Mouse (Mus musculus): ENCODE data around the gene Slc6a1.

Slc6a1 gene

GRCm38 (mm10) chr6:114347831-114348754, 65.7 kb downstream of the Slc6a1 start:
- intact Hi-C loops (cut with DNase I) = loop anchor here (5.0 kb wide), 2 partner anchors 49 to 349 kb away; partner anchors contain the start of gene Hrh1

GRCm38 (mm10) chr6:114354635-114355034, 72.2 kb downstream of the Slc6a1 start:
- intact Hi-C loops (cut with DNase I) = no loop called here

- intact Hi-C loops (cut with DNase I) = no loop called here
These were observed 75.7 kb downstream of the Slc6a1 start for GRCm38 (mm10) chr6:114358171-114358570.

GRCm38 (mm10) chr6:114362355-114362754, 79.9 kb downstream of the Slc6a1 start:
- intact Hi-C loops (cut with DNase I) = no loop called here

DNA sequence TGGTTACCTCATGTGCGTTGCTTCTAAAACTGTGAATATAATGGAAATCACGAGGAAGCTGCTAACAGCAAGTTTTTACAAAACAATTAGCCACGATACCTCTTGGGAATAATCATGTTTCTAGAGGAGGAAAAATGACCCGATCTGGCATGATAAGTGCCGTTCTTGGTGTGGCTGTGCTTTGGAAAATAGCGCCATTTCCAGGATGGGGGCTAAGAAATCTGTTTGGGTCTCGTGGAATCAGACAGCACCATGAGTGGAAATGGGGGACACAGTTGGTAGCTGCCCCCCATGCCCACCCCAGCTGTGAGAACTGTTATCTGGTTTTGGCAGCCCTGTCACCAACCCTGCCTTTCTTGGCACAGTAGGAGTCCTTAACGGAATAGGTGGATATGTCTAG, 81.3 kb downstream of the Slc6a1 start:
- intact Hi-C loops (cut with DNase I) = no loop called here

DNA sequence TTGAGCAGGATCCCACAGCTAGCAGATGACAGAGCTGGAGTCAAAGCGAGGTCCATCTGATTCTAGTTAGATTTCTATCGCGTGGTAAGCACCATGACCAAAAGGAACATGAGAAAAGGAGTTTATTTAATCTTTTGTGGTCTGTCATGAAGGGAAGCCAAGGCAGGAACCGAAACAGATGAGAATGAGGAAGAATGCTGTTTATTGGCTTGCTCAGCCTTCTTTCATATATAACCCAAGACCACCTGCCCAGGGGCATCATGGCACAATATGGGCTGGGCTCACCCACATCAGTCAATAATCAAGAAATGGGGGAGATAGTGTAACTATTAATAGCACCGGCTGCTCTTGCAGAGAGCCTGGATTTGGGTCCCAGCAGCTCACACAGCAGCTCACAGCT, 82.3 kb downstream of the Slc6a1 start:
- intact Hi-C loops (cut with DNase I) = no loop called here

DNA sequence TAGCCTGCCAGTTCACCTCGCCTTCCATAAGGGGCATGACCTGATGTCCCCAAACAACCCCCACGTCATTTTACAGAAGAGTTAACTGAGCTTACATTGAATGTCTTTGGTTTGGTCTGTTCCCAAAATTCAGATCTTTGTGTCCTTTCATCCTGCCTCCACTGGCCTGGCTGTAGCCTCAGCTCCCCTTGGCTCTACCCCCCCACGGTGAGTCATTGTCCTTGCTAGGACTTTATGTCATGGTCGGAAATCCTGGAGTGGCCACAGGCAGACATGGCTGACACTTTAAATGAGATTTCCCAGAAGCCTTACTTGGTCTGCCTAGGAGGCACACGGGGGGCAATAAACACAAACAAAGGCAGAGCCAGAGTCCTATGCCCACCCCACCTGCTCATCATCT, 83.8 kb downstream of the Slc6a1 start:
- intact Hi-C loops (cut with DNase I) = no loop called here

All from adrenal gland (tissue).